Mouse (Mus musculus): ENCODE measurements around the gene Higd2a.

DNA sequence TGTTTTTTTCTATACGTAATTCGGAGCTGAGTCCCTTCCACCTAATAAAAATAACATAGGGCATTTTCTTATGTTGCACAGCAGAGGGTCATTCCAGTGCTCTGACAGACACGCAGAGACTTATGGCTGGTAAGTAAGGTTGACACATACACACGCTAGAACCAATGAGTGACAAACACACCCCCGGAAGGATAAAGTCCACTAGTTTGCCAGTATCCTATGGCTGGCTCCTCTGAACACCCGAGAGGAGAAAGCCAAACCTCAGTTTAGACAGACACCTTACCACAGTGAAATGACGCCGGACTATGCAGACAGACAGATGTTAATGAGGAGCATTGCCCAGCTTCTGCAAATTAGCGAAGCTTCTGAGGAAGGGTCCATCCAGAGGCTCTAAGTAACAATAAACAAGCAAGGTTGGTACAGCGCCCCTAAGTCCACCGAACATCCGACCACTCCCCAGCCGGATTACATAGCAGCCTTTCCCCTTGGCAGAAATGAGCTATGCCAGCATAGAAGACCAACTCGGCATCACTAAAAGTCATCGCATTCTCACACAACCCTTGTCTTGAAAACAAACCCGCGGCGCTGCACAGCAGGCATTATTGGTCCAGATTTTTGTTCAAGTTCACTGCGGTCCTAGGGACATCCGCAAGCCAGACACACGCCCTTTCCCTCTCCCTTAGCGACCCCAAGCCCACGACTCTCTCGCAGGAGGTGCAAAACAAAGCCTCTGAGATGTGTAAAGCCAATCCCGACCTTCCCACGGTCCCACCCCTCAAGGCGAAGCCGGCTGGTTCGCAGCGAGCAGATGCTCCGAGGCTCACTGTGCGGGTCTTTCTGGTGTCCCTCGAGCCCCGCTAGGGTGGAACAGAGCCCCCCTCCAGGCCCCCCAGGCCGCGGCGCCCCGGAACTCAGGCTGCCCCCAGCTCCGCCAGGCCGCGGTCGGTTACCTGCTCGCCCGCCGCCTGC is 25.5 kb upstream of the Higd2a start:
- TF ChIP-seq ZC3H11A (IDR thresholded peaks at IDR 0.05; ENCODE audit: borderline replicate concordance, low read depth, low read length): no peak
- no peak for TF ChIP-seq ZNF384 (IDR thresholded peaks at IDR 0.05; ENCODE audit: low read depth, low read length)
- TF ChIP-seq MAFK (IDR thresholded peaks at IDR 0.05; ENCODE audit: insufficient read depth, low read depth, low read length): no peak
